Mouse (Mus musculus) MEL (cell line): ENCODE measurements around the gene Iqch.

Experiments used
- CTCF ChIP-seq, 3 experiments: IDR thresholded peaks in 2 of 3; conservative IDR thresholded peaks in 1 of 3; 2 replicates each; pipeline ENCODE4 v1.5.1; 2011 to 2012; ENCODE audit warnings: low read length in 3 of 3, low read depth in 2 of 3, mild to moderate bottlenecking in 2 of 3, improper control_type of control experiment in 1 of 3, inconsistent platforms in 1 of 3, mixed read lengths in 1 of 3, moderate library complexity in 1 of 3; ENCODE audit not compliant: control insufficient read depth in 1 of 3, insufficient read depth in 1 of 3, poor library complexity in 1 of 3, severe bottlenecking in 1 of 3
- E2F4 ChIP-seq: IDR thresholded peaks from 2 replicates; pipeline ENCODE4 v1.6.1; 2011; ENCODE audit warnings: low read depth, low read length, improper control_type of control experiment, borderline replicate concordance
- MXI1 ChIP-seq: IDR thresholded peaks from 2 replicates; pipeline ENCODE4 v1.6.1; 2011; ENCODE audit warnings: mild to moderate bottlenecking, low read depth, low read length, improper control_type of control experiment
- UBTF ChIP-seq: IDR thresholded peaks from 2 replicates; pipeline ENCODE4 v1.6.1; 2012; ENCODE audit warnings: low read depth, mild to moderate bottlenecking, inconsistent platforms, low read length, improper control_type of control experiment, moderate library complexity, borderline replicate concordance; ENCODE audit not compliant: insufficient read depth
- USF1 ChIP-seq: IDR thresholded peaks from 2 replicates; pipeline ENCODE4 v1.6.1; 2014; ENCODE audit warnings: low read depth, mild to moderate bottlenecking, inconsistent platforms, low read length, improper control_type of control experiment, moderate library complexity
- ZC3H11A ChIP-seq: IDR thresholded peaks from 2 replicates; pipeline ENCODE4 v1.6.1; 2012; ENCODE audit warnings: low read depth, mild to moderate bottlenecking, inconsistent platforms, low read length, improper control_type of control experiment
- ZNF384 ChIP-seq: IDR thresholded peaks from 2 replicates; pipeline ENCODE4 v1.6.1; 2012; ENCODE audit warnings: low read depth, mild to moderate bottlenecking, inconsistent platforms, low read length, improper control_type of control experiment

DNA sequence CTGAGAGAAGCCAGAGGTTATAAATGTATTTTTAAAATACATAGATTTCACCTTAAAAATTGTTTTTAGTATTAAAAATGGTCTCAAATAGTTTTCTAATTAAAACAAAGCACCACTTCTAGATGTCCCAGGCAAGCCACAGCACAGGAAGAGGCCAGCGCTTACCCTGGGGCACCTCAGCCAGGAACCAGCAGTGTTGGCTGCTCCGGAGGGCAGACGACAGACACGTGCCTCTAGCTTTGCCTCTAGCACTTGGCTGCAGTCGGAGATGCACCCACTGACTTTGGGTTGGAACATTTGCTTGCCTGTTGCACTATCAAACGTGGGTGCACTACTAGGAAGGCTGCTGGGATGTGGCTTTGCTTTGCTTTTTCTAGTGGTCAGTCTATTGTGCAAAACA is 30.4 kb downstream of the Iqch start:
- no peak for TF ChIP-seq CTCF (IDR thresholded peaks at IDR 0.05 in 2 of 3, conservative IDR thresholded peaks at IDR 0.05 in 1 of 3; ENCODE audit: control insufficient read depth in 1 of 3, insufficient read depth in 1 of 3, low read depth in 2 of 3, low read length in 3 of 3, poor library complexity in 1 of 3, severe bottlenecking in 1 of 3)
- TF ChIP-seq UBTF: no peak
- TF ChIP-seq ZC3H11A: no peak
- no peak for TF ChIP-seq USF1
- no peak for TF ChIP-seq ZNF384
- TF ChIP-seq E2F4: no peak
- TF ChIP-seq MXI1: no peak
